Mouse (Mus musculus) stomach, embryonic 16.5 days (tissue): ENCODE measurements around the gene Ubash3a. TPM values are rescaled to one million over a fixed set of nuclear protein-coding genes. Genes with fewer than 3 reads are reported as not detected.

ENCODE experiments used
- polyA plus RNA-seq: library from polyadenylated mRNA; unstranded; fragments of >200 nt; fragmentation: Nextera tagmentation; extraction: Ambion mirVana; gene quantifications from 2 replicates; pipeline ENCODE4 v1.2.1, GENCODE M21; 2015

Gene Ubash3a
- polyA plus RNA-seq, 1 experiment from 2014 or later, result 1.1 TPM

Other genes with a start within 250 kb of the Ubash3a start
- 11.3 and 15.4 TPM in 2 replicates for gene Abcg1, start 150.2 kb upstream of the Ubash3a start, polyA plus RNA-seq
- gene Tff3, start 78.2 kb upstream of the Ubash3a start, polyA plus RNA-seq, result 109 and 128 TPM in 2 replicates
- gene Tff2, start 63.6 kb upstream of the Ubash3a start, polyA plus RNA-seq, result 99.1 and 132 TPM in 2 replicates
- gene Tff1, start 42.6 kb upstream of the Ubash3a start, polyA plus RNA-seq, result 263 and 418 TPM in 2 replicates
- gene Tmprss3, start 8.9 kb upstream of the Ubash3a start, polyA plus RNA-seq, result 0.39 and 0.89 TPM in 2 replicates
- gene Rsph1, start 69.5 kb downstream of the Ubash3a start, polyA plus RNA-seq, result 1.5 and 2.5 TPM in 2 replicates
- 16.1 and 22.5 TPM in 2 replicates for gene Slc37a1, start 78.9 kb downstream of the Ubash3a start, polyA plus RNA-seq
- 28.0 and 31.1 TPM in 2 replicates for gene Pde9a, start 178.3 kb downstream of the Ubash3a start, polyA plus RNA-seq